Mouse (Mus musculus): ENCODE data around the gene F3. TPM values are rescaled to one million over a fixed set of nuclear protein-coding genes. Genes with fewer than 3 reads are reported as not detected.

F3 gene
- polyA plus RNA-seq, 1 experiment, result 56.6 TPM

DNA sequence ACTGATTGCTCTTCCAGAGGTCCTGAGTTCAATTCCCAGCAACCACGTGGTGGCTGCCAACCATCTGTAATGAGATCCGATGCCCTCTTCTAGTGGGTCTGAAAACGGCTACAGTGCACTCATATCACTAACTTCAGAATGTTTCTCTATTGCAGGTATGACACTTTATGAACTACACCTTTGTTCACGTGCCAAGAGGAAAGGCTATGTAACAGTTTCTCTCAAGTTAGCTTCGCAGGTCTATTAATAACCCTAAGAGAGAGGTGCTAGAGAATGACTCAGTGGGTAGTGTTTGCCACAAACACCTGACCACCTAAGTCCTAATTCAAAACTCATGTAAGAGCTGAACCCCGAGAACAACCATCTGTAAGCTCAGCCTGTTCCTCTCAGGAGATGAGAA is 59.7 kb downstream of the F3 start:
- WGBS, result 88% methylated on average over 6 of the region's 6 CpGs
- H3K27ac ChIP-seq (ENCODE audit: insufficient read depth, low read length), result no peak overlapping the region
- H3K27me3 ChIP-seq (ENCODE audit: control insufficient read depth, insufficient read depth, low read length), result no peaks in the 10 kb centered on the region
- DNase-seq, result no peak
- H3K4me3 ChIP-seq (replicated peaks; ENCODE audit: insufficient read depth, low read depth, low read length), result no peak overlapping the region
- TF ChIP-seq POLR2A (IDR thresholded peaks at IDR 0.05; ENCODE audit: borderline replicate concordance, insufficient read depth, low read length) (no peak), CTCF (IDR thresholded peaks at IDR 0.05; ENCODE audit: borderline replicate concordance, insufficient read depth, low read depth, low read length) (no peak)
- H3K4me1 ChIP-seq (ENCODE audit: control insufficient read depth, insufficient read depth, low read length), result 0 out of 2 replicates have a peak, but pooled peaks cover 2% of the 10 kb centered on the region

Other genes with a start within 250 kb of the F3 start
- 0.51 and 0.52 TPM in 2 replicates for gene Slc44a3, start 191.1 kb upstream of the F3 start, polyA plus RNA-seq (2012; rRNA removed)
- gene 4930432M17Rik, start 52.8 kb upstream of the F3 start, polyA plus RNA-seq (2012; rRNA removed), result not detected in 2 replicates
- gene Abcd3, start 91.8 kb downstream of the F3 start, polyA plus RNA-seq (2012; rRNA removed), result 31.7 and 31.9 TPM in 2 replicates
- 9.1 and 10.8 TPM in 2 replicates for gene Arhgap29, start 229.0 kb downstream of the F3 start, polyA plus RNA-seq (2012; rRNA removed)

All from cerebellum, adult 2 months (tissue).